Mouse (Mus musculus): ENCODE results near the gene Prtn3.

DNA sequence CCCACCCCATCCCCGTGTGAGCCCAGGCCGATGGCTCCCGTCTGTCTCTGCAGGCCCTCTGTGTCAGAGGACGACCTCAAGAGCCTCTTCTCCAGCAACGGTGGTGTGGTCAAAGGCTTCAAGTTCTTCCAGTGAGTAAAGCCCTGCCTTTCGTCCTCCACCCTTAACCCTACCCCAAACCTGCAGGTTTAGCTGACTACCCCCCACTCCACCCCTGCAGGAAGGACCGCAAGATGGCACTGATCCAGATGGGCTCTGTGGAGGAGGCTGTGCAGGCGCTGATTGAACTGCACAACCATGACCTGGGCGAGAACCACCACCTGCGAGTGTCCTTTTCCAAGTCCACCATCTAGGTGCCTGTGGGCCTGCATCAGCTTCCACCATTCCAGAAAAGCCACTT lies 11.4 kb upstream of the Prtn3 start:
- TF ChIP-seq CTCF (IDR thresholded peaks at IDR 0.05; ENCODE audit: borderline replicate concordance, insufficient read depth, low read length) (no peak), POLR2A (IDR thresholded peaks at IDR 0.05; ENCODE audit: low read depth, low read length) (no peak)

Measured in embryonic fibroblast, embryonic 13.5 days (primary cell).